Mouse (Mus musculus) G1E (cell line): ENCODE measurements around the gene Numa1.

Experiments used
- CTCF ChIP-seq: IDR thresholded peaks from 2 replicates; pipeline ENCODE4 v1.5.1; 2012; ENCODE audit warnings: low read depth, low read length, inconsistent platforms, mixed read lengths
- GATA2 ChIP-seq: IDR thresholded peaks from 2 replicates; pipeline ENCODE4 v1.6.1; 2012; ENCODE audit warnings: low read depth, low read length, inconsistent platforms, borderline replicate concordance

DNA sequence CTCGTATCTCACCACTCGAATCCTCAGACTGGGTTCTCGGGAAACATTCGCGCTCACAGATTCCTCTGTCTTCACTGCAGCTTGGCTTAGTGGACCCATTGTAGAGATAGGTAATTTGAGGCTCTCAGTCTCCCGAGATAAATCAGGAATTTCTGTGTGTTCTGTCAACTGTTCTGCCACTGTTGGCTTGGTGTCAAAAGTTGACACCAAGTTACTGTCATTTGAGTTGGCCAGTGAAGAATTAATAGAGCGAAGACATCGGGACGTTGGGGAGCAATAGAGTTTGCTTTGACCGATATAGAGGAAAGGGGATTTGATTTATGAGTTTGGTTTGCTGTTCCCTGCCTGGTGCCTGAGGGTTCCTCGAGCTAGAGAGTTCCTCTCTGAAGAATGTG lies 27.6 kb upstream of the Numa1 start, which contains the start of gene Tomt:
- TF ChIP-seq CTCF (no peak), GATA2 (no peak)
